Mouse (Mus musculus) small intestine, adult 2 months (tissue): ENCODE measurements at regions not wholly inside any gene's neighbourhood (a gene's known extent, or its start where the extent isn't known, plus 50 kb on each side); places are given as distances from the start of the nearest gene placed in this dataset.

Source experiments
- H3K27ac ChIP-seq: fragments of 200-500 bp; 2 replicates; pipeline ENCODE4 v1.5.1; 2012; ENCODE audit warnings: low read depth, low read length, control low read depth, inconsistent platforms; ENCODE audit not compliant: insufficient read depth
- H3K27me3 ChIP-seq: fragments of 200-500 bp; 2 replicates; pipeline ENCODE4 v1.6.1; 2012; ENCODE audit warnings: mild to moderate bottlenecking, moderate library complexity, low read length, inconsistent platforms; ENCODE audit not compliant: control insufficient read depth, insufficient read depth
- H3K36me3 ChIP-seq: fragments of 200-500 bp; 2 replicates; pipeline ENCODE4 v1.6.1; 2012; ENCODE audit warnings: mild to moderate bottlenecking, low read length, control low read depth, inconsistent platforms; ENCODE audit not compliant: control insufficient read depth, insufficient read depth
- H3K4me1 ChIP-seq: fragments of 200-500 bp; 2 replicates; pipeline ENCODE4 v1.6.1; 2012; ENCODE audit warnings: low read length, inconsistent platforms, mixed read lengths; ENCODE audit not compliant: control insufficient read depth, insufficient read depth, insufficient read length
- H3K4me3 ChIP-seq: fragments of 200-500 bp; 2 replicates; pipeline ENCODE4 v1.5.1; 2012; ENCODE audit warnings: low read depth, mild to moderate bottlenecking, control low read depth, inconsistent platforms, low read length, moderate library complexity
- CTCF ChIP-seq: fragments of 200-500 bp; IDR thresholded peaks from 2 replicates; pipeline ENCODE4 v1.5.1; 2012; ENCODE audit warnings: low read depth, mild to moderate bottlenecking, control low read depth, inconsistent platforms, low read length, moderate library complexity, mixed read lengths; ENCODE audit not compliant: insufficient replicate concordance, insufficient read length; ENCODE audit errors: extremely low read depth
- POLR2A ChIP-seq: fragments of 200-500 bp; IDR thresholded peaks from 2 replicates; pipeline ENCODE4 v1.6.1; 2012; ENCODE audit warnings: low read depth, mild to moderate bottlenecking, control low read depth, inconsistent platforms, low read length, moderate library complexity
- WGBS: fragments of 180-500 bp; shearing (Covaris S2); methylation state at CpG from one replicate; pipeline ENCODE4 v1.1.7; 2018; 5-methylcytosine and 5-hydroxymethylcytosine counted together

- Histone ChIP-seq H3K27ac (no peak overlapping the region), H3K36me3 (no peaks in the 10 kb centered on the region), H3K4me1 (no peaks in the 10 kb centered on the region; the same call in 1 of the 2 replicates), H3K4me3 (no peak overlapping the region), H3K27me3 (no peaks in the 10 kb centered on the region)
- WGBS, result 94% methylated on average over 3 of the region's 3 CpGs
- TF ChIP-seq CTCF (no peak), POLR2A (no peak)
These were observed 426.6 kb downstream of the Fgf9 start for GRCm38 (mm10) chr14:58496902-58497301.

GRCm38 (mm10) chr14:58494400-58494987, 424.1 kb downstream of the Fgf9 start:
- Histone ChIP-seq H3K4me1 (no peaks in the 10 kb centered on the region; the same call in 1 of the 2 replicates), H3K27me3 (no peaks in the 10 kb centered on the region), H3K36me3 (no peaks in the 10 kb centered on the region), H3K27ac (no peak overlapping the region), H3K4me3 (no peak overlapping the region)
- WGBS, result 72% methylated on average over 5 of the region's 5 CpGs
- no peak for TF ChIP-seq POLR2A
- no peak for TF ChIP-seq CTCF

- Histone ChIP-seq H3K36me3 (no peaks in the 10 kb centered on the region), H3K4me3 (no peak overlapping the region), H3K27ac (no peak overlapping the region), H3K27me3 (no peaks in the 10 kb centered on the region), H3K4me1 (no peaks in the 10 kb centered on the region; the same call in 1 of the 2 replicates)
- WGBS, result 66% methylated on average over 2 of the region's 2 CpGs
- no peak for TF ChIP-seq CTCF
- no peak for TF ChIP-seq POLR2A
These were observed 421.8 kb downstream of the Fgf9 start for GRCm38 (mm10) chr14:58492118-58492517.

DNA sequence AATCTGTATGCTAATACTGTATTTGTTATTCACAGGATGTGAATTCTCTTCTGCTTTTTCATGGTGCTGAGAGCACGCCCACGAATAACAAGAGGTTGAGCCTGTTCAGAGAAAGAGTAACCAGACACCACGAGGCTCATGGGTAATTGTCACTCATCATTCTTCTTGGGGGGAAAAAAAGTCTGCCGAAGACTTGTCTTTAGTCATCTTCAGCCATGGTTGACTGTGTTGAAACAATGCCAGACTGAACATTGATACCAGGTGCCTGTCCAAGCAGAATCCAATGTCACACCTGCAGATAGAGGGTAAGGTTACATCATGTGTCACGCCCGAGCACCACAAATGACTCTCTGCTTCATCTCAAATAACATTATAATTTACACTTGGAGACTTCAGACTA, 418.5 kb downstream of the Fgf9 start:
- 71% methylated on average over 6 of the region's 6 CpGs for WGBS
- no peak for TF ChIP-seq POLR2A
- TF ChIP-seq CTCF, result no peak
- Histone ChIP-seq H3K4me3 (no peak overlapping the region), H3K27me3 (no peaks in the 10 kb centered on the region), H3K36me3 (no peaks in the 10 kb centered on the region), H3K4me1 (no peaks in the 10 kb centered on the region; the same call in 1 of the 2 replicates), H3K27ac (no peak overlapping the region)

DNA sequence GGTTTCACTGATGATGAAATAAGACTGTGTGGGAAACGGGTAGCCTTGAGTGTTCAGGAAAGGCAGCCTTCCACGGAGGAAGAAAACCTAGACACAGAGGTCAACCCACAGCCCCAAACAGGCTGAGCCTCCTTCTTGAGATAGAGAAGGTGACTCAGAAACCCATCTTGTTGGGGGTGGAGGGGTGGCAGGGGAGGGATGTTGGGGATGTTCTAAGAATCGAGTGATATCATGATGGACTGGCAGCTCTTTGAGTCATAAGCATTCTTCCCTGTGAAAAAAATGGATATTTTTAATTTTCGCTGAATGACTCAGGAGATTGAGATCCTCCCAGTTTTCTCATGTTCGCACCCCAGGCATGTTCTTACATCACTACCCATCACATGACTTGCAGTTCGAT, 417.5 kb downstream of the Fgf9 start:
- WGBS, result 89% methylated on average over 6 of the region's 6 CpGs
- no peaks in the 10 kb centered on the region for H3K27me3 ChIP-seq
- no peak overlapping the region for H3K4me3 ChIP-seq
- TF ChIP-seq CTCF (no peak), POLR2A (no peak)
- H3K36me3 ChIP-seq, result no peaks in the 10 kb centered on the region
- no peak overlapping the region for H3K27ac ChIP-seq
- H3K4me1 ChIP-seq, result no peaks in the 10 kb centered on the region

DNA sequence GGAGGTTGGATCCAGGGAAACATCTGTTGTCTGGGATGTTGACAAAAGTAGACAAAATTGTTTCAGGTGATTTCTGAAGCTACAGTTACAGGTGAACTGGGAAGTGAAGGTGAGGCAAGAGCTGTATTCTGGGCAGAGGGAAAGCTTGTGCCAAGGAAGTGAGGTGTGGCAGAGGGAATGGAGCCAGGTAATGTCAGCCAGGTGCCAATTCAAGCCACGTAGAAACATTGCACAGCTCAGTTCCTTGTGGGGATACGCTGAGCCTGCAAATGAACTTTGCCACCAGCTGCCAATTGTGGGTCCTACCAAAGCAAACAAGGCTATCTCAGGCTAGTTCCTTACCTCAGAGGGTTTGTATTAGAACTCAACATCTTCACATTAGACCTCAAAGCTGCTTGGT, 410.1 kb downstream of the Fgf9 start:
- Histone ChIP-seq H3K36me3 (no peaks in the 10 kb centered on the region), H3K4me3 (no peak overlapping the region), H3K27me3 (no peaks in the 10 kb centered on the region), H3K27ac (peak overlapping the region; percentile 74), H3K4me1 (peaks cover 7% of the 10 kb centered on the region; the same call in 1 of the 2 replicates)
- TF ChIP-seq CTCF, result no peak
- TF ChIP-seq POLR2A, result no peak
- WGBS, result 25% methylated on average over 2 of the region's 2 CpGs

DNA sequence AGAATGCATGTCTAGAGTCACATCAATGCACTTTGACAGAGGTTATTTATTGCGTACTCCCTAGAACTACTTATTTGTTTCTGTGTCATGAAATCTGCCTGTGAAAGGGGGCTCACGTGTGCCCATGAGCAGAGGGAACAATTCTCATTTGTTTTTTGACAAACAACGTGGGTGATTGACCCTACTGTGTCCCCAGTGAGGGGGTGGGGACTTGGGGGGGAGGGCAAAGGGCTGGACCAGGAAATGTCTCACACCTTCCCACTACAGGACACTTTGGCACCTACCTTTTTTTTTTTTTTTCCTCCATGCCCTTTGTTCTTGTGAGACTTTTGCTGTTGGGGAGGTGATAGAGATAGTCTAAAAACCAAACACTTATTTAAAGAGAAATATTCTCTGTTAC, 400.3 kb downstream of the Fgf9 start:
- 52% methylated on average over 3 of the region's 3 CpGs for WGBS
- H3K36me3 ChIP-seq, result no peaks in the 10 kb centered on the region
- TF ChIP-seq POLR2A, result no peak
- no peak for TF ChIP-seq CTCF
- no peaks in the 10 kb centered on the region for H3K4me1 ChIP-seq
- no peak overlapping the region for H3K27ac ChIP-seq
- no peak overlapping the region for H3K4me3 ChIP-seq
- H3K27me3 ChIP-seq, result no peaks in the 10 kb centered on the region

GRCm38 (mm10) chr14:58468451-58468850, 398.1 kb downstream of the Fgf9 start:
- Histone ChIP-seq H3K4me3 (no peak overlapping the region), H3K27ac (no peak overlapping the region), H3K4me1 (no peaks in the 10 kb centered on the region), H3K36me3 (no peaks in the 10 kb centered on the region), H3K27me3 (no peaks in the 10 kb centered on the region)
- TF ChIP-seq CTCF (no peak), POLR2A (no peak)
- WGBS, result 77% methylated on average over 7 of the region's 7 CpGs
